Mouse (Mus musculus) MEL (cell line): Measurements from ENCODE around the gene Hist1h3e. TPM values are rescaled to one million over a fixed set of nuclear protein-coding genes. Genes with fewer than 3 reads are reported as not detected.
"Not testable (repeated sequence)": the region's sequence is repeated elsewhere in the genome, so short reads cannot be mapped to it uniquely, and the experiment has no call there.

Experiments
- DNase-seq: peaks from one replicate; pipeline ENCODE4 v3.0.0; 2011; ENCODE audit warnings: low read depth, low spot score
- H3K27ac ChIP-seq: 2 replicates; pipeline ENCODE4 v1.5.1; 2012; ENCODE audit warnings: low read depth, mild to moderate bottlenecking, control low read depth, low read length, moderate library complexity; ENCODE audit not compliant: control insufficient read depth
- H3K27me3 ChIP-seq, 2 experiments: fragments of 150-350 bp in 1 of 2; sonication (generic) in 1 of 2; 2 replicates each; pipeline ENCODE4 v1.6.1; 2012; ENCODE audit warnings: low read length in 2 of 2, mild to moderate bottlenecking in 2 of 2, improper control_type of control experiment in 1 of 2, moderate library complexity in 1 of 2; ENCODE audit not compliant: insufficient read depth in 2 of 2, control insufficient read depth in 1 of 2
- H3K36me3 ChIP-seq, 2 experiments: 2 replicates each; pipeline ENCODE4 v1.6.1; 2012 to 2014; ENCODE audit warnings: low read length in 2 of 2, improper control_type of control experiment in 1 of 2, inconsistent platforms in 1 of 2, mild to moderate bottlenecking in 1 of 2; ENCODE audit not compliant: insufficient read depth in 2 of 2, control insufficient read depth in 1 of 2
- H3K4me1 ChIP-seq, 2 experiments: fragments of 150-350 bp in 1 of 2; sonication (generic) in 1 of 2; 2 replicates each; pipeline ENCODE4 v1.6.1; 2012; ENCODE audit warnings: low read length in 2 of 2, improper control_type of control experiment in 1 of 2, mild to moderate bottlenecking in 1 of 2; ENCODE audit not compliant: insufficient read depth in 2 of 2, control insufficient read depth in 1 of 2
- H3K4me3 ChIP-seq, 2 experiments: fragments of 150-350 bp in 1 of 2; sonication (generic) in 1 of 2; 2 replicates each; pipeline ENCODE4 v1.5.1; 2012; ENCODE audit warnings: low read depth in 2 of 2, low read length in 2 of 2, mild to moderate bottlenecking in 2 of 2, moderate library complexity in 2 of 2, control low read depth in 1 of 2, improper control_type of control experiment in 1 of 2; ENCODE audit not compliant: control insufficient read depth in 1 of 2, insufficient read depth in 1 of 2
- H3K79me2 ChIP-seq: 2 replicates; pipeline ENCODE4 v1.6.1; 2012; ENCODE audit warnings: mild to moderate bottlenecking, low read length, moderate library complexity; ENCODE audit not compliant: control insufficient read depth, poor library complexity, insufficient read depth
- H3K9ac ChIP-seq: 2 replicates; pipeline ENCODE4 v1.6.1; 2012; ENCODE audit warnings: low read depth, mild to moderate bottlenecking, control low read depth, low read length, moderate library complexity; ENCODE audit not compliant: control insufficient read depth, poor library complexity, severe bottlenecking
- H3K9me3 ChIP-seq: fragments of 150-350 bp; sonication (generic); replicated peaks from 2 replicates; pipeline ENCODE4 v1.6.1; 2012; ENCODE audit warnings: mild to moderate bottlenecking, low read length, improper control_type of control experiment, moderate library complexity; ENCODE audit not compliant: insufficient read depth
- E2F4 ChIP-seq: IDR thresholded peaks from 2 replicates; pipeline ENCODE4 v1.6.1; 2011; ENCODE audit warnings: low read depth, low read length, improper control_type of control experiment, borderline replicate concordance
- MYB ChIP-seq: IDR thresholded peaks from 2 replicates; pipeline ENCODE4 v1.6.1; 2011; ENCODE audit warnings: mild to moderate bottlenecking, low read depth, low read length, improper control_type of control experiment
- MYC ChIP-seq: IDR thresholded peaks from 2 replicates; pipeline ENCODE4 v1.6.1; 2011; ENCODE audit warnings: low read depth, mild to moderate bottlenecking, low read length, improper control_type of control experiment, moderate library complexity
- POLR2A ChIP-seq, 2 experiments: IDR thresholded peaks; 2 replicates each; pipeline ENCODE4 v1.6.1; 2011 to 2012; ENCODE audit warnings: low read length in 2 of 2, mild to moderate bottlenecking in 2 of 2, control low read depth in 1 of 2, improper control_type of control experiment in 1 of 2, low read depth in 1 of 2, moderate library complexity in 1 of 2; ENCODE audit not compliant: control insufficient read depth in 1 of 2, insufficient read depth in 1 of 2, poor library complexity in 1 of 2
- POLR2AphosphoS2 ChIP-seq: IDR thresholded peaks from 2 replicates; pipeline ENCODE4 v1.6.1; 2011; ENCODE audit warnings: low read length, improper control_type of control experiment
- POLR2AphosphoS5 ChIP-seq: IDR thresholded peaks from 2 replicates; pipeline ENCODE4 v1.6.1; 2012; ENCODE audit warnings: low read depth, borderline replicate concordance, mild to moderate bottlenecking, inconsistent platforms, low read length, moderate library complexity, mixed read lengths
- RAD21 ChIP-seq: IDR thresholded peaks from 2 replicates; pipeline ENCODE4 v1.6.1; 2011; ENCODE audit warnings: mild to moderate bottlenecking, low read depth, low read length, improper control_type of control experiment
- SIN3A ChIP-seq: IDR thresholded peaks from 2 replicates; pipeline ENCODE4 v1.6.1; 2012; ENCODE audit warnings: low read length, improper control_type of control experiment, inconsistent platforms
- SMC3 ChIP-seq: IDR thresholded peaks from 2 replicates; pipeline ENCODE4 v1.6.1; 2011; ENCODE audit warnings: low read depth, low read length, improper control_type of control experiment
- TBP ChIP-seq: IDR thresholded peaks from 2 replicates; pipeline ENCODE4 v1.8.0; 2011; ENCODE audit warnings: low read depth, low read length, improper control_type of control experiment
- ZKSCAN1 ChIP-seq: IDR thresholded peaks from 2 replicates; pipeline ENCODE4 v1.6.1; 2012; ENCODE audit warnings: low read depth, mild to moderate bottlenecking, inconsistent platforms, low read length, improper control_type of control experiment, moderate library complexity
- polyA plus RNA-seq, 2 experiments: library from polyadenylated mRNA; stranded (reverse) in 1 of 2; unstranded in 1 of 2; fragments of >175 nt in 1 of 2; fragments of >200 nt in 1 of 2; gene quantifications; 2 replicates each; pipeline versions ENCODE4 v1.2.1 to v1.2.4; 2012; ENCODE audit warnings: low replicate concordance in 2 of 2, low read depth in 1 of 2; ENCODE audit not compliant: insufficient read length in 2 of 2, insufficient read depth in 1 of 2, missing spikeins in 1 of 2
- total RNA-seq: library from RNA; depleted of rRNA; stranded (reverse); fragments of 300-350 nt; gene quantifications from 2 replicates; pipeline ENCODE4 v1.2.3, GENCODE M21; 2012

The Hist1h3e gene
- total and polyA plus RNA-seq, 3 experiments: 4.5 to 1,049 TPM; not detected in 1

- TF ChIP-seq SIN3A (no peak), MYB (no peak), POLR2AphosphoS5 (peak; percentile 95; the same call in 1 of the 2 replicates), POLR2A (IDR thresholded peaks at IDR 0.05; ENCODE audit: control insufficient read depth in 1 of 2, insufficient read depth in 1 of 2, low read depth in 1 of 2, low read length in 2 of 2, poor library complexity in 1 of 2) (peak; percentile 11 to 80; a peak in 1 of 4 replicates), ZKSCAN1 (no peak), E2F4 (no peak), TBP (peak; percentile 99)
- Histone ChIP-seq H3K36me3 (peaks cover 0 to 21% of the 10 kb centered on the region in 2 experiments; a peak in 2 of 4 replicates), H3K9ac (peak within 1 kb of the TSS; percentile 99), H3K4me1 (no peaks in the 10 kb centered on the region; a peak in 1 of 4 replicates), H3K27me3 (no peaks in the 10 kb centered on the region), H3K4me3 (peak within 1 kb of the TSS; percentile 4 to 42), H3K27ac (peak within 1 kb of the TSS; percentile 98), H3K79me2 (peaks cover 3% of the 10 kb centered on the region; the same call in 1 of the 2 replicates), H3K9me3 (no peaks in the 10 kb centered on the region)
- DNase-seq: peak; percentile 97
Measured at GRCm38 (mm10) chr13:23571022-23571503, 8.9 kb upstream of the Hist1h3e start, which contains the start of the genes Hist1h2ae and Hist1h2bg. Gene Hist1h2ae, minus strand, starts transcription at chr13:23571220. Gene Hist1h2bg, plus strand, starts transcription at chr13:23571396.

GRCm38 (mm10) chr13:23570261-23571021, 8.3 kb upstream of the Hist1h3e start:
- H3K27me3 ChIP-seq, H3K9me3 ChIP-seq: not testable (repeated sequence)
- Histone ChIP-seq H3K4me3 (peak overlapping the region; percentile 2 to 42), H3K9ac (peak overlapping the region; percentile 82)
- TF ChIP-seq POLR2A (IDR thresholded peaks at IDR 0.05; ENCODE audit: control insufficient read depth in 1 of 2, insufficient read depth in 1 of 2, low read depth in 1 of 2, low read length in 2 of 2, poor library complexity in 1 of 2): peak; percentile 71 to 86
- TF ChIP-seq, all 39 proteins: peak for 1; not testable (repeated sequence) for 38
- not testable (repeated sequence) for H3K79me2 ChIP-seq, H3K4me1 ChIP-seq
- peak; percentile 82 for DNase-seq
- Histone ChIP-seq H3K36me3 (peaks cover 0 to 21% of the 10 kb centered on the region in 2 experiments; a peak in 2 of 4 replicates), H3K27ac (peak overlapping the region; percentile 98)

GRCm38 (mm10) chr13:23564482-23564881, 2.3 kb upstream of the Hist1h3e start:
- no peak overlapping the region for H3K9ac ChIP-seq
- DNase-seq: no peak
- H3K9me3 ChIP-seq: no peaks in the 10 kb centered on the region
- TF ChIP-seq SMC3 (no peak), MYB (no peak), RAD21 (no peak), MYC (no peak), POLR2AphosphoS2 (no peak)
- peak overlapping the region; percentile 100; the same call in 1 of the 2 replicates for H3K27ac ChIP-seq
- H3K4me3 ChIP-seq: no peak overlapping the region
- peaks cover 4 to 8% of the 10 kb centered on the region in 2 experiments; a peak in 3 of 4 replicates for H3K4me1 ChIP-seq
- no peaks in the 10 kb centered on the region for H3K27me3 ChIP-seq
- H3K36me3 ChIP-seq: peaks cover 0 to 24% of the 10 kb centered on the region in 2 experiments; a peak in 2 of 4 replicates
- no peaks in the 10 kb centered on the region; the same call in 1 of the 2 replicates for H3K79me2 ChIP-seq
